14 mouse cellular contexts compared by ENCODE assay signal in genomic region chr7:89560939-89561338, GRCm38 (mm10). TPM values are rescaled to one million over a fixed set of nuclear protein-coding genes. Genes with fewer than 3 reads are reported as not detected.
A peak's percentile ranks its signal among the peaks of the same experiment; 100 is the strongest.
DNase-seq lines count a peak whose midpoint lies in the region; TF ChIP-seq lines count a peak whose summit lies in the region.
"Had no signal": no experiment of that assay in that cellular context is flagged by ENCODE, and none has a peak within 500 bp of the region (broad histone marks: within the 10 kb centered on the region; RNA-seq: fewer than 3 reads in every experiment).

No protein-coding gene starts in this region.

- no peak overlapping the region for H3K4me3 ChIP-seq in heart, embryonic 10.5 days
- H3K4me3 ChIP-seq in limb, embryonic 10.5 days: no peak overlapping the region
- no peak overlapping the region for H3K4me3 ChIP-seq in lung, adult 2 months (replicated peaks; ENCODE audit: extremely low read depth, low read depth, low read length)
- H3K4me3 ChIP-seq: embryonic facial prominence, embryonic 13.5 days; limb, embryonic 13.5 days; midbrain, embryonic 15.5 days; stomach, embryonic 15.5 days had no signal

- no peaks in the 10 kb centered on the region for H3K36me3 ChIP-seq in heart, embryonic 10.5 days
- H3K36me3 ChIP-seq in limb, embryonic 10.5 days: no peaks in the 10 kb centered on the region
- H3K36me3 ChIP-seq: embryonic facial prominence, embryonic 13.5 days; limb, embryonic 13.5 days; midbrain, embryonic 15.5 days; stomach, embryonic 15.5 days had no signal

- H3K9me3 ChIP-seq in heart, embryonic 10.5 days: no peaks in the 10 kb centered on the region
- no peaks in the 10 kb centered on the region for H3K9me3 ChIP-seq in limb, embryonic 10.5 days (replicated peaks)
- H3K9me3 ChIP-seq: embryonic facial prominence, embryonic 13.5 days; limb, embryonic 13.5 days; midbrain, embryonic 15.5 days; stomach, embryonic 15.5 days had no signal

- peak; percentile 19 to 30 for DNase-seq in heart, adult 9 months (ENCODE audit: low spot score in 2 of 2)
- DNase-seq in heart, embryonic 10.5 days (ENCODE audit: low spot score): no peak
- peak; percentile 15 for DNase-seq in urinary bladder, postnatal 25 days (ENCODE audit: low spot score)
- DNase-seq in urinary bladder, adult 2 months (ENCODE audit: low spot score): no peak
- peak; percentile 89 for DNase-seq in brain, adult 2 months (ENCODE audit: low read depth, low spot score)
- no peak for DNase-seq in cerebellum, adult 11 months
- DNase-seq in limb, embryonic 10.5 days (ENCODE audit: low spot score): no peak
- DNase-seq in lung, adult 2 months: no peak
- DNase-seq: gastrocnemius, postnatal 36 days; kidney, postnatal 14 days had no signal

- no peak for TF ChIP-seq POLR2A in lung, adult 2 months (IDR thresholded peaks at IDR 0.05; ENCODE audit: borderline replicate concordance, extremely low read depth, low read depth, low read length)

- H3K27ac ChIP-seq in heart, embryonic 10.5 days: no peak overlapping the region
- H3K27ac ChIP-seq in limb, embryonic 10.5 days: no peak overlapping the region
- H3K27ac ChIP-seq: embryonic facial prominence, embryonic 13.5 days; limb, embryonic 13.5 days; midbrain, embryonic 15.5 days; stomach, embryonic 15.5 days had no signal

- WGBS in heart, embryonic 10.5 days: 72% methylated on average over 3 of the region's 3 CpGs
- 81% methylated on average over 3 of the region's 3 CpGs for WGBS in limb, embryonic 10.5 days
- 63% methylated on average over 3 of the region's 3 CpGs for WGBS in lung, adult 2 months

- H3K4me1 ChIP-seq in heart, embryonic 10.5 days: peaks cover 4% of the 10 kb centered on the region; the same call in 1 of the 2 replicates
- H3K4me1 ChIP-seq in limb, embryonic 10.5 days: 0 out of 2 replicates have a peak, but pooled peaks cover 2% of the 10 kb centered on the region
- no peaks in the 10 kb centered on the region for H3K4me1 ChIP-seq in lung, adult 2 months (ENCODE audit: control insufficient read depth, insufficient read depth, low read length)
- H3K4me1 ChIP-seq: limb, embryonic 13.5 days; midbrain, embryonic 15.5 days had no signal

- no peaks in the 10 kb centered on the region for H3K27me3 ChIP-seq in heart, embryonic 10.5 days (ENCODE audit: insufficient read depth, poor library complexity, severe bottlenecking)
- H3K27me3 ChIP-seq in limb, embryonic 10.5 days (ENCODE audit: low read depth, poor library complexity, severe bottlenecking): no peaks in the 10 kb centered on the region
- H3K27me3 ChIP-seq: embryonic facial prominence, embryonic 13.5 days; limb, embryonic 13.5 days; midbrain, embryonic 15.5 days; stomach, embryonic 15.5 days had no signal

- no peak for TF ChIP-seq CTCF in lung, adult 2 months (IDR thresholded peaks at IDR 0.05; ENCODE audit: insufficient read depth, low read length)

RNA-seq across cellular contexts. Expression of gene Prss23, which starts 34.0 kb away (rescaled TPM):
- polyA plus RNA-seq in heart, embryonic 10.5 days (2016; fragmentation: Nextera tagmentation; extraction: Ambion mirVana): 38.6 and 40.7 TPM in 2 replicates
- polyA plus RNA-seq in urinary bladder, adult 2 months (2012; rRNA removed): 402 and 448 TPM in 2 replicates
- polyA plus RNA-seq in limb, embryonic 10.5 days (2016; fragmentation: Nextera tagmentation; extraction: Ambion mirVana): 10.7 and 12.0 TPM in 2 replicates
- 91.3 and 104 TPM in 2 replicates for polyA plus RNA-seq in lung, adult 2 months (2012; rRNA removed)

Comparison
In these comparisons a context has a peak if more than half of its experiments do, and no peak if none do; other contexts are left out.
1. DNase-seq: peak in heart, adult 9 months (2 of 2), urinary bladder, postnatal 25 days (single experiment) and brain, adult 2 months (single experiment); none in heart, embryonic 10.5 days (single experiment), urinary bladder, adult 2 months (single experiment), cerebellum, adult 11 months (single experiment), limb, embryonic 10.5 days (single experiment) and lung, adult 2 months (single experiment).